Mouse (Mus musculus) Muller cell, postnatal 12 days (primary cell): ENCODE results near the gene Gm9112.
"Not testable (repeated sequence)": the region's sequence is repeated elsewhere in the genome, so short reads cannot be mapped to it uniquely, and the experiment has no call there.

ENCODE experiments used
- DNase-seq: peaks from one replicate; pipeline ENCODE4 v3.0.0-alpha.2; 2015; ENCODE audit errors: inconsistent ontology term

The Gm9112 gene

GRCm38 (mm10) chrX:102707535-102707934 lies at the start of gene Gm9112, which contains the start of gene Dmrtc1b:
Gm9112 (minus strand) TSS chrX:102707635.
Dmrtc1b (plus strand) TSS chrX:102707865.
- not testable (repeated sequence) for DNase-seq

- not testable (repeated sequence) for DNase-seq
These were observed 16.8 kb upstream of the Gm9112 start for GRCm38 (mm10) chrX:102724226-102724625.

GRCm38 (mm10) chrX:102700636-102701035 lies 6.8 kb downstream of the Gm9112 start:
- peak; percentile 3 for DNase-seq

- not testable (repeated sequence) for DNase-seq
These were observed 18.2 kb downstream of the Gm9112 start for GRCm38 (mm10) chrX:102689252-102689651.

GRCm38 (mm10) chrX:102686872-102687271 lies 20.6 kb downstream of the Gm9112 start, which contains the start of gene Gm3880:
Gm3880 (minus strand) TSS chrX:102686972.
- DNase-seq: not testable (repeated sequence)

- DNase-seq: not testable (repeated sequence)
These were observed 22.7 kb downstream of the Gm9112 start for GRCm38 (mm10) chrX:102684706-102685105.

- peak; percentile 67 for DNase-seq
These were observed 40.8 kb downstream of the Gm9112 start for GRCm38 (mm10) chrX:102666641-102667040.

GRCm38 (mm10) chrX:102660712-102661111 lies 46.7 kb downstream of the Gm9112 start:
- no peak for DNase-seq
